Mouse (Mus musculus): ENCODE measurements at regions not wholly inside any gene's neighbourhood (a gene's known extent, or its start where the extent isn't known, plus 50 kb on each side); places are given as distances from the start of the nearest gene placed in this dataset.
A peak's percentile ranks its signal among the peaks of the same experiment; 100 is the strongest.

- H3K4me1 ChIP-seq (replicated peaks; ENCODE audit: insufficient read depth, low read length): peaks cover 15% of the 10 kb centered on the region; the same call in 1 of the 2 replicates
- no peak overlapping the region for H3K4me2 ChIP-seq (ENCODE audit: low read length)
- no peak overlapping the region for H3K27ac ChIP-seq
- H3K36me3 ChIP-seq (ENCODE audit: insufficient read depth, low read length): no peaks in the 10 kb centered on the region
- H3K4me3 ChIP-seq (replicated peaks; ENCODE audit: low read depth, low read length): no peak overlapping the region
- ATAC-seq (replicated peaks; ENCODE audit: low FRiP score, low read depth) (no peak), DNase-seq (ENCODE audit: low spot score) (no peak)
- 80% methylated on average over 8 of the region's 8 CpGs for WGBS
- TF ChIP-seq CTCF (IDR thresholded peaks at IDR 0.05; ENCODE audit: low read depth): no peak
- H3K9ac ChIP-seq (ENCODE audit: low read depth, low read length): no peak overlapping the region
- H3K9me3 ChIP-seq (replicated peaks; ENCODE audit: low read length): no peaks in the 10 kb centered on the region
- H3K27me3 ChIP-seq (ENCODE audit: insufficient read depth, low read length): no peaks in the 10 kb centered on the region
These were observed 77.7 kb upstream of the Tmem189 start for GRCm38 (mm10) chr2:167767371-167767770.

- no peak for DNase-seq (ENCODE audit: low spot score)
- Histone ChIP-seq H3K4me2 (ENCODE audit: low read length) (no peak overlapping the region), H3K9me3 (replicated peaks; ENCODE audit: low read length) (no peaks in the 10 kb centered on the region), H3K36me3 (ENCODE audit: insufficient read depth, low read length) (no peaks in the 10 kb centered on the region), H3K9ac (ENCODE audit: low read depth, low read length) (no peak overlapping the region), H3K27ac (peak overlapping the region; percentile 82), H3K4me3 (replicated peaks; ENCODE audit: low read depth, low read length) (no peak overlapping the region), H3K4me1 (replicated peaks; ENCODE audit: insufficient read depth, low read length) (peaks cover 18% of the 10 kb centered on the region; the same call in 1 of the 2 replicates), H3K27me3 (ENCODE audit: insufficient read depth, low read length) (no peaks in the 10 kb centered on the region)
- no peak for TF ChIP-seq CTCF (IDR thresholded peaks at IDR 0.05; ENCODE audit: low read depth)
- WGBS: 86% methylated on average over 6 of the region's 6 CpGs
- no peak for ATAC-seq (replicated peaks; ENCODE audit: low FRiP score, low read depth)
These were observed 76.2 kb upstream of the Tmem189 start for GRCm38 (mm10) chr2:167765811-167766210.

- TF ChIP-seq CTCF (IDR thresholded peaks at IDR 0.05; ENCODE audit: low read depth): peak; percentile 23
- Histone ChIP-seq H3K9ac (ENCODE audit: low read depth, low read length) (0 out of 2 replicates have a peak overlapping the region, but pooled peaks have one; percentile 32), H3K4me2 (ENCODE audit: low read length) (no peak overlapping the region), H3K27me3 (ENCODE audit: insufficient read depth, low read length) (no peaks in the 10 kb centered on the region), H3K9me3 (replicated peaks; ENCODE audit: low read length) (no peaks in the 10 kb centered on the region), H3K27ac (peak overlapping the region; percentile 82), H3K4me3 (replicated peaks; ENCODE audit: low read depth, low read length) (no peak overlapping the region), H3K36me3 (ENCODE audit: insufficient read depth, low read length) (no peaks in the 10 kb centered on the region), H3K4me1 (replicated peaks; ENCODE audit: insufficient read depth, low read length) (peaks cover 18% of the 10 kb centered on the region; the same call in 1 of the 2 replicates)
- DNase-seq (ENCODE audit: low spot score): peak; percentile 96
- peak; percentile 92 for ATAC-seq (replicated peaks; ENCODE audit: low FRiP score, low read depth)
- 22% methylated on average over 22 of the region's 22 CpGs for WGBS
These were observed 75.6 kb upstream of the Tmem189 start for GRCm38 (mm10) chr2:167765072-167765800.

GRCm38 (mm10) chr2:167763891-167764410 lies 74.3 kb upstream of the Tmem189 start:
- no peak for ATAC-seq (replicated peaks; ENCODE audit: low FRiP score, low read depth)

GRCm38 (mm10) chr2:167761404-167761936 lies 71.8 kb upstream of the Tmem189 start:
- peaks cover 18% of the 10 kb centered on the region; the same call in 1 of the 2 replicates for H3K4me1 ChIP-seq (replicated peaks; ENCODE audit: insufficient read depth, low read length)
- 49% methylated on average over 17 of the region's 17 CpGs for WGBS
- ATAC-seq (replicated peaks; ENCODE audit: low FRiP score, low read depth): no peak
- no peak for TF ChIP-seq CTCF (IDR thresholded peaks at IDR 0.05; ENCODE audit: low read depth)
- H3K27me3 ChIP-seq (ENCODE audit: insufficient read depth, low read length): no peaks in the 10 kb centered on the region
- no peak overlapping the region for H3K4me3 ChIP-seq (replicated peaks; ENCODE audit: low read depth, low read length)
- no peak for DNase-seq (ENCODE audit: low spot score)
- peak overlapping the region; percentile 63; the same call in 1 of the 2 replicates for H3K27ac ChIP-seq
- no peaks in the 10 kb centered on the region for H3K36me3 ChIP-seq (ENCODE audit: insufficient read depth, low read length)
- H3K4me2 ChIP-seq (ENCODE audit: low read length): no peak overlapping the region
- H3K9me3 ChIP-seq (replicated peaks; ENCODE audit: low read length): no peaks in the 10 kb centered on the region
- H3K9ac ChIP-seq (ENCODE audit: low read depth, low read length): no peak overlapping the region

More at GRCm38 (mm10) chr2:167763891-167764410, 74.3 kb upstream of the Tmem189 start:
- WGBS: 88% methylated on average over 7 of the region's 7 CpGs
- H3K4me2 ChIP-seq (ENCODE audit: low read length): no peak overlapping the region
- TF ChIP-seq CTCF (IDR thresholded peaks at IDR 0.05; ENCODE audit: low read depth): no peak
- peaks cover 18% of the 10 kb centered on the region; the same call in 1 of the 2 replicates for H3K4me1 ChIP-seq (replicated peaks; ENCODE audit: insufficient read depth, low read length)
- no peaks in the 10 kb centered on the region for H3K27me3 ChIP-seq (ENCODE audit: insufficient read depth, low read length)
- H3K36me3 ChIP-seq (ENCODE audit: insufficient read depth, low read length): no peaks in the 10 kb centered on the region
- H3K9me3 ChIP-seq (replicated peaks; ENCODE audit: low read length): no peaks in the 10 kb centered on the region
- H3K4me3 ChIP-seq (replicated peaks; ENCODE audit: low read depth, low read length): no peak overlapping the region
- DNase-seq (ENCODE audit: low spot score): no peak
- H3K27ac ChIP-seq: no peak overlapping the region
- H3K9ac ChIP-seq (ENCODE audit: low read depth, low read length): no peak overlapping the region

- Histone ChIP-seq H3K4me1 (replicated peaks; ENCODE audit: insufficient read depth, low read length) (peaks cover 17% of the 10 kb centered on the region; the same call in 1 of the 2 replicates), H3K9ac (ENCODE audit: low read depth, low read length) (peak overlapping the region; percentile 1; the same call in 1 of the 2 replicates), H3K4me2 (ENCODE audit: low read length) (no peak overlapping the region), H3K36me3 (ENCODE audit: insufficient read depth, low read length) (no peaks in the 10 kb centered on the region), H3K27ac (0 out of 2 replicates have a peak overlapping the region, but pooled peaks have one; percentile 63), H3K9me3 (replicated peaks; ENCODE audit: low read length) (no peaks in the 10 kb centered on the region), H3K27me3 (ENCODE audit: insufficient read depth, low read length) (no peaks in the 10 kb centered on the region), H3K4me3 (replicated peaks; ENCODE audit: low read depth, low read length) (no peak overlapping the region)
- TF ChIP-seq CTCF (IDR thresholded peaks at IDR 0.05; ENCODE audit: low read depth): 0 out of 2 replicates have a peak, but pooled peaks have one; percentile 1
- ATAC-seq (replicated peaks; ENCODE audit: low FRiP score, low read depth) (no peak), DNase-seq (ENCODE audit: low spot score) (no peak)
- WGBS: 76% methylated on average over 13 of the region's 13 CpGs
These were observed 71.2 kb upstream of the Tmem189 start for GRCm38 (mm10) chr2:167760681-167761403.

Measured in kidney, postnatal 0 days (tissue).